Mouse (Mus musculus) heart, adult 2 months (tissue): Measurements from ENCODE around the gene Fxr1. TPM values are rescaled to one million over a fixed set of nuclear protein-coding genes. Genes with fewer than 3 reads are reported as not detected.

Source experiments
- DNase-seq, 2 experiments: peaks; one replicate each; pipeline ENCODE4 v3.0.0; 2021
- H3K27ac ChIP-seq: fragments of 200-600 bp; 2 replicates; pipeline ENCODE4 v1.8.1; 2022
- H3K27me3 ChIP-seq: fragments of 200-500 bp; 2 replicates; pipeline ENCODE4 v1.6.1; 2012; ENCODE audit warnings: mild to moderate bottlenecking, low read length, inconsistent platforms, mixed read lengths; ENCODE audit not compliant: control insufficient read depth, insufficient read depth
- H3K36me3 ChIP-seq: fragments of 200-500 bp; 2 replicates; pipeline ENCODE4 v1.6.1; 2012; ENCODE audit warnings: low read length, inconsistent platforms; ENCODE audit not compliant: control insufficient read depth, insufficient read depth
- H3K4me1 ChIP-seq: fragments of 200-500 bp; 2 replicates; pipeline ENCODE4 v1.6.1; 2011; ENCODE audit warnings: low read length; ENCODE audit not compliant: control insufficient read depth, insufficient read depth
- H3K4me3 ChIP-seq: fragments of 200-600 bp; 2 replicates; pipeline ENCODE4 v1.8.1; 2022
- H3K79me2 ChIP-seq: fragments of 200-500 bp; replicated peaks from 2 replicates; pipeline ENCODE4 v1.6.1; 2012; ENCODE audit warnings: mild to moderate bottlenecking, inconsistent platforms, low read length, moderate library complexity, mixed read lengths; ENCODE audit not compliant: control insufficient read depth, insufficient read depth
- H3K9ac ChIP-seq: fragments of 200-500 bp; 2 replicates; pipeline ENCODE4 v1.6.1; 2012; ENCODE audit warnings: low read depth, mild to moderate bottlenecking, control low read depth, inconsistent platforms, low read length, mixed read lengths
- CTCF ChIP-seq: fragments of 200-600 bp; IDR thresholded peaks from 2 replicates; pipeline ENCODE4 v1.8.1; 2022; ENCODE audit warnings: antibody characterized with exemption, mild to moderate bottlenecking, moderate library complexity
- EP300 ChIP-seq: fragments of 200-500 bp; IDR thresholded peaks from 2 replicates; pipeline ENCODE4 v1.6.1; 2011; ENCODE audit warnings: low read depth, low read length, control low read depth; ENCODE audit not compliant: insufficient read depth
- POLR2A ChIP-seq: fragments of 200-500 bp; IDR thresholded peaks from 2 replicates; pipeline ENCODE4 v1.6.1; 2011; ENCODE audit warnings: mild to moderate bottlenecking, low read depth, low read length, control low read depth; ENCODE audit not compliant: insufficient read depth
- WGBS: fragments of 180-500 bp; shearing (Covaris S2); methylation state at CpG from one replicate; pipeline ENCODE4 v1.1.7; 2018; 5-methylcytosine and 5-hydroxymethylcytosine counted together
- intact Hi-C: fragments of 180-260 bp; cut with DNase I; formaldehyde crosslinking; loops from one replicate; pipeline ENCODE4 v1.15.1; 2025
- polyA plus RNA-seq: library from polyadenylated mRNA; depleted of rRNA; stranded (reverse); fragments of >200 nt; gene quantifications from 2 replicates; pipeline ENCODE4 v1.2.3, GENCODE M21; 2012
- total RNA-seq, 2 experiments: library from RNA; stranded (reverse); gene quantifications; 2 replicates each; pipeline ENCODE4 v1.2.3; 2021

The Fxr1 gene
- total and polyA plus RNA-seq, 3 experiments = 32.2 to 197 (median 177) TPM

DNA sequence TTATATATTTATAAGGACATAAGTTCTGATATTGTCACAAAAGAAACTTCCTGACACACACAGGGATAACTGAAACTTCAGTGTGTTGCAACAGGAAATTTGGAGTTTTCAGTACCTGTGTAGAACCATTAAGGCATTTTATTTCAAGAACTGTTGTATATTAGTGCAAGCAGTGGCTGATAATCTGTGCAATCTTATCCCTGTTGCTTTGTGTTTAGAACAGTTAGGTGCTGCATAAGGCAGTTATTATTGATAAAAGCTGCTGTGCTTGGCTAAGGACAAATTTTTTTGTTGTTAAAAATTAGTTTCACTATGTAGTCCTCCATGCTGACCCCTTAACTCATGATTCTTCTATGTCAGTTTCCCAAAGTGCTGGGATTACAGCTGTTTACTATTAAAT, 9.2 kb downstream of the Fxr1 start:
- no peak for DNase-seq
- peaks cover 7% of the 10 kb centered on the region for H3K4me1 ChIP-seq
- TF ChIP-seq POLR2A (no peak), CTCF (no peak), EP300 (no peak)

GRCm38 (mm10) chr3:34030601-34031000, 10.9 kb downstream of the Fxr1 start:
- DNase-seq = no peak
- WGBS = 28% methylated on average over 3 of the region's 3 CpGs

More for the DNA sequence above, 9.2 kb downstream of the Fxr1 start:
- Histone ChIP-seq H3K4me3 (no peak overlapping the region), H3K79me2 (peaks cover 1% of the 10 kb centered on the region; the same call in 1 of the 2 replicates), H3K27me3 (no peaks in the 10 kb centered on the region), H3K9ac (no peak overlapping the region), H3K27ac (no peak overlapping the region), H3K36me3 (peaks cover 23% of the 10 kb centered on the region)
- intact Hi-C loops = no loop called here

DNA sequence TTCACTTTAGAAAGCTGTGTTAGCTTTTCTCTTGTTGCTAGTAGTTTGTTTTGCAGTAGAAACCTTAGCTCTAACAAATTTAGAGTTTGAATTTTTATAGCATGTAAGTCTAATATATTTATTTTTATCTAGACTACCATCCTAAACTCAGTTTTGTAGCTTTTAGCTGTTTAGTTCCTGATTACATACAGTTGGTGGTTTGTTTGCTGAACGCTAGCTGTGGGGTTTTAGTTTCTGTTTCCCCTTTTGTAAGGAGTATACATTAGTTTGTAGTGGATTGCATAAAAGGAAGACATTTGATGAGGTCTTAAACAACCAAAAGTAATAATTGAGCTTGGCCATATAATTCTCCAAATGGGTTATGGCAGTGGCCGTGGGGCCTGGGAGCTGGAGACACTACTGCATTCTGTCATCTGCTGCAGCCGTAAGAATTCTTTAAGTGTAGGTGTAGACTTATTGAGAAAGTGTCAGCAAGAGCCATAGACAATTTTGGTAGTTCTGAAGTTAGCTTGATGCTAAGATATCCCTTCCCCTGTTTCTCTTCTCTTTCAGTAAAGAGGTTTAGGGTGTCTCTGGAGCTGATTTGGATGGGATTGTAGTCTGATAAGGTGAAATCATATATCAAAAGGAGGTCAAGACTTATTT, 14.1 kb downstream of the Fxr1 start:
- Histone ChIP-seq H3K9ac (no peak overlapping the region), H3K27ac (no peak overlapping the region), H3K36me3 (peaks cover 44% of the 10 kb centered on the region), H3K4me1 (peaks cover 11% of the 10 kb centered on the region), H3K4me3 (no peak overlapping the region), H3K79me2 (peaks cover 2% of the 10 kb centered on the region), H3K27me3 (no peaks in the 10 kb centered on the region)
- WGBS = 52% methylated on average over 3 of the region's 3 CpGs
- intact Hi-C loops = no loop called here
- TF ChIP-seq POLR2A (no peak), EP300 (no peak), CTCF (no peak)
- DNase-seq = no peak

More at GRCm38 (mm10) chr3:34030601-34031000, 10.9 kb downstream of the Fxr1 start:
- Histone ChIP-seq H3K9ac (no peak overlapping the region), H3K27me3 (no peaks in the 10 kb centered on the region), H3K27ac (no peak overlapping the region), H3K4me1 (peaks cover 6% of the 10 kb centered on the region), H3K36me3 (peaks cover 33% of the 10 kb centered on the region), H3K4me3 (no peak overlapping the region), H3K79me2 (no peaks in the 10 kb centered on the region; the same call in 1 of the 2 replicates)
- TF ChIP-seq EP300 (no peak), CTCF (no peak), POLR2A (no peak)
- intact Hi-C loops = no loop called here

DNA sequence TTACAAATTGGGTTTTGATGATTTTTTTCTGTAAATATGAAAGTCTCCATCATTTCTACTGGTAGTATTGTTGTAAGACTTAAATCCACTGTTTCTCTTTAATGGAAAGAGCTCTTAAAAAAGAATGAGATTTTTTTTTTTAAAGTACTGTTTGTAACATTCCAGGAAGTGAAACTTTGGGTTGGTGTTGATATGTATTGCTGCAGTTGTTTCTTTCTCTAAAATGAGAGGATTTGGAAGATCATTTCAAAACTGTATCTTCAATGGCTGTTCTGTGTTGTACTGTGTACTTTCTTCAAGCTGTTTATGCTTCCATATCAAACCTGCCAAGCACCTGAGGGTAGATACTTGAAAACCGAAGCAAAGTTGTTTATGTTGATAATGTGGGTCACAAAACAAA, 15.1 kb downstream of the Fxr1 start:
- peaks cover 46% of the 10 kb centered on the region for H3K36me3 ChIP-seq
- no peak overlapping the region for H3K9ac ChIP-seq
- H3K27me3 ChIP-seq = no peaks in the 10 kb centered on the region
- peaks cover 12% of the 10 kb centered on the region for H3K4me1 ChIP-seq
- H3K27ac ChIP-seq = no peak overlapping the region; the same call in 1 of the 2 replicates
- no peak for DNase-seq
- intact Hi-C loops = no loop called here
- peaks cover 4% of the 10 kb centered on the region for H3K79me2 ChIP-seq
- H3K4me3 ChIP-seq = no peak overlapping the region
- TF ChIP-seq EP300 = no peak
- WGBS = 32% methylated on average over 1 of the region's 1 CpGs

- H3K4me3 ChIP-seq = no peak overlapping the region
- peaks cover 4% of the 10 kb centered on the region for H3K79me2 ChIP-seq
- no peaks in the 10 kb centered on the region for H3K27me3 ChIP-seq
- TF ChIP-seq POLR2A = no peak
- TF ChIP-seq CTCF = no peak
- TF ChIP-seq EP300 = no peak
- no peak for DNase-seq
- no peak overlapping the region for H3K27ac ChIP-seq
- WGBS = 71% methylated on average over 3 of the region's 3 CpGs
- H3K4me1 ChIP-seq = peaks cover 13% of the 10 kb centered on the region
- H3K9ac ChIP-seq = no peak overlapping the region
- H3K36me3 ChIP-seq = peaks cover 46% of the 10 kb centered on the region
- intact Hi-C loops = no loop called here
Measured at GRCm38 (mm10) chr3:34035706-34036105, 16.0 kb downstream of the Fxr1 start.

- DNase-seq = no peak
- peaks cover 2% of the 10 kb centered on the region; the same call in 1 of the 2 replicates for H3K79me2 ChIP-seq
- no peak overlapping the region for H3K27ac ChIP-seq
- intact Hi-C loops = loop anchor here (2.0 to 5.0 kb wide), 3 partner anchors 21 to 50 kb away; no protein-coding TSS in a partner anchor
- TF ChIP-seq POLR2A (no peak), EP300 (no peak), CTCF (no peak)
- WGBS = 82% methylated on average over 4 of the region's 4 CpGs
- no peaks in the 10 kb centered on the region for H3K27me3 ChIP-seq
- peaks cover 43% of the 10 kb centered on the region for H3K36me3 ChIP-seq
- no peak overlapping the region for H3K9ac ChIP-seq
- peaks cover 8% of the 10 kb centered on the region for H3K4me1 ChIP-seq
- no peak overlapping the region for H3K4me3 ChIP-seq
Measured at GRCm38 (mm10) chr3:34041990-34042389, 22.2 kb downstream of the Fxr1 start.
